Mouse (Mus musculus) ES-Bruce4 (cell line): Measurements from ENCODE around the gene Eef2kmt.

Experiments
- CTCF ChIP-seq: IDR thresholded peaks from one replicate; pipeline ENCODE4 v1.8.1; 2011; ENCODE audit warnings: low read depth, low read length
- EP300 ChIP-seq: IDR thresholded peaks from 2 replicates; pipeline ENCODE4 v1.6.1; 2011; ENCODE audit warnings: low read depth, low read length; ENCODE audit not compliant: insufficient read depth
- POLR2A ChIP-seq: IDR thresholded peaks from one replicate; pipeline ENCODE4 v1.8.1; 2011; ENCODE audit warnings: low read length; ENCODE audit not compliant: insufficient read depth

DNA sequence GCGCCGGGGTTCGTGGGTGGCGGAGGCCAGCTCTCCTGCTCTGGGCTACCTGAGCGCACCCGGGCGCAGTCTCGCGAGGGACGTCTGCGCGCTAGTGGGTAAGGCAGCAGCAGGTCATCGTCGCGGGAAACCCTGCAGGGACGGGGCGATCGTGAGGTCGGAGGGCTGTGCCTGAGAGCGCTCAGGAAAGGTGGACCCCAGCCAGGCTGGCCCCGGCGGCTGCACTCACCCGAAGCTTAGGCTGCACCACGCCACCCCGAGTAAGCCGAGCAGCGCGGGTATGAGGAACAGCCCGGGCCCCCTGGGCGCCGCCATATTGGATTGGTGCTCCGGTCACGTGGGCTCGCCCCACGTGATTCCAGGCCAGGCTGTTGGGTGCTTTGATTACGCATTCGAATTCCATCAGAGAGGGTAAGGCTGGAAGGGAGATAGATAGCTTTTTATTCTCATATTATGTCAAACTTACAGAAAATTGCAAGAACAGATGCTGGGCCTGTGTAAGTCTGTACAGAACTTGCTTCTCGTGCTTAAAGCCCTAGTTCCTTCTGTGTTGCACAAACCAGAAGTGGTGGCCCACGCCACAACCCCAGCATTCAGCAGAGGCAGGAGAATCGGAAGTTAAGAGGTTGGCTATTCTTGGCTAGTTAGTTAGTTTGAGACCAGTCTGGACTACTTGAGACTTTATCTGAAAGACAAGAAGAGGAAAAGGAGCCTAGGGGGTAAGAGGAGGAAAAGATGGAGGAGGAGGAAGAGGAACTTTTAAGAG lies 51.9 kb downstream of the Eef2kmt start, which contains the start of gene Nagpa:
- TF ChIP-seq EP300 (no peak), CTCF (no peak), POLR2A (no peak)
